Mouse (Mus musculus) common myeloid progenitor, adult 5-6 weeks (primary cell): ENCODE results near the gene Selenom. TPM values are rescaled to one million over a fixed set of nuclear protein-coding genes. Genes with fewer than 3 reads are reported as not detected.

Experiments used
- ATAC-seq: replicated peaks from 2 replicates; pipeline ENCODE4 v1.8.0; 2016; ENCODE audit warnings: low read depth, mild to moderate bottlenecking, moderate TSS enrichment, inconsistent platforms; ENCODE audit not compliant: poor library complexity, severe bottlenecking
- total RNA-seq: library from RNA; stranded (forward); fragments of 200-1000, 187-1606 nt; gene quantifications from 2 replicates; pipeline ENCODE4 v1.2.3, GENCODE M21; 2017

Selenom gene
- total RNA-seq, 1 experiment from 2014 or later: 3.2 TPM

- no peak for ATAC-seq
Measured at GRCm38 (mm10) chr11:3526979-3527738, 12.7 kb downstream of the Selenom start.

DNA sequence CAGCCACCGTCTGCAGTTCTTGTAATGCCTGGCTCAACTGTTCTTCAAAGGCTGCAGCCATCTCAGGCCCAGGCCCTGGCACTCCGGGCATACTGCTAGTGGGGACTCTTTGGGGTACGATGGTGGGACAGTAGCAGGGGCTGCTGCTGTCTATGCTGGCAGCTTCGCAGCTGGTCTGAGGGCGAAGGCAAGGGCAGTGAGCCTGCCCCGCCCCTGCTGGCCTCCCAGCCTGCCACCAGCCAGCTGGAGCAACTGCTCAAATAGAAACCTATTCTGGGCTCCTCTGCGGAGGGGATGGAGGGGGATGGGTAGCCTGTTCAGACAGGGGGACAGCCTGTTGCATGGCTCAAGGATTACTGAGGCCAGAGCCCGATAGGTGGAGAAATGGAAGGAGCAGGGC, 13.3 kb downstream of the Selenom start:
- ATAC-seq: no peak

DNA sequence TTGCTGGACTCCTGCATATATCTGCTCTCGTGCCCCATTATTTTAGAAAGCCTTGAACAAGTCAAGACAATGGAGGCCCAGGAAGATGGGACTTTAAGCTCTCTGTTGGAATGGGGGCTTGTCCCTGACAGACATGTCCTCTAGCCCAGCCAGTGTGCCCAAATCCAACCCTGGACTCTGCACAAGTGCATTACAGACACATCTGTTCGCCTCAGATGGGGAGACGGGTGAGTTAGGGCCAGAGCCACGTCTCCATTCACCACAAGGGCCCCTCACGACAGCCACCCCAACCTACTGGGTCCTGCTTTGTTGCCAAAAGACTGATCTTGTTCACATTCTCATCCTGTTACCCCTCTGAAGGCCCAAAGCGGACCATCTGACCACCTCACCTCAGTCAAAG, 13.7 kb downstream of the Selenom start:
- no peak for ATAC-seq

GRCm38 (mm10) chr11:3529476-3530252, 15.2 kb downstream of the Selenom start:
- ATAC-seq: no peak

- no peak for ATAC-seq
Measured at GRCm38 (mm10) chr11:3530731-3531130, 16.2 kb downstream of the Selenom start.

- ATAC-seq: no peak
Measured at GRCm38 (mm10) chr11:3531634-3532033, 17.1 kb downstream of the Selenom start.

DNA sequence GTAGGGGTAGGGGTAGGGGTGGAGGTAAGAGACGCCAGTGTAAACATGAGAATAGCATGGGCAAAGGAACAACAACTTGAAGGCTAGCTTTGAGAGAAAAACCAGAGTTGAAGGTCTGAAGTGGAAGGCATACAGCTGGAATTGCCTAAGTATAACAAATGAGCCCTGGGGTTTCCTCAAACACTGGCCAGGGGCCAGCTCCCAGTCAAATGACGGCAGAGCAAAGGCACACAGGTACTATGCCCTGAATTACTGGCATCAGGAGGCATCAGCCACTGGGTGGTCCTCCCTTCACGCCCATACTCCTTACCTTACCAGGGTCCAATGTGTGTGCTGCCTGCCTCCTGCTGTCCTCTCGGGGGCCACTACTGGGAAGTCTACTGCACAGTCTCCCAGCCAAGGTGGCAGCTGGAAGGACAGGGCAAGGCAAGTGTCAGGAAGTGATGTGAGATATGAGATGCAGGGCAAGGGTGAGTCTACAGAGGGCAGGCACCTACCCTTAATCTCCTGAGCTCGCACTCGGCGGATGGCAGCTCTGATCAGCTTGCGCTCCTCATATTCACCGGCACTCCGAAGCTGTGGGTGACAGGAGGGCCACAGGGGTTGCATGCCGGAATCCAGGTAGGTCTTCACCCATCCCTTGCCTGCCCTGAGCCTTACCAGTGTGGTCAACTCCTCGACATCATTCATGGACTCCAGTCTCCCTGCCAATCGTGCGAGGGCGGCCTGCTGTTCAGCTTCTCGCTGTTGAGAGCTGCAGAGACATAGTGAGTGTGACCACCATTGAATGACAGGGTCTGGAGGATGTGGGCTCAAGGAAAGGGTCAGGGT, 17.8 kb downstream of the Selenom start:
- ATAC-seq: no peak

DNA sequence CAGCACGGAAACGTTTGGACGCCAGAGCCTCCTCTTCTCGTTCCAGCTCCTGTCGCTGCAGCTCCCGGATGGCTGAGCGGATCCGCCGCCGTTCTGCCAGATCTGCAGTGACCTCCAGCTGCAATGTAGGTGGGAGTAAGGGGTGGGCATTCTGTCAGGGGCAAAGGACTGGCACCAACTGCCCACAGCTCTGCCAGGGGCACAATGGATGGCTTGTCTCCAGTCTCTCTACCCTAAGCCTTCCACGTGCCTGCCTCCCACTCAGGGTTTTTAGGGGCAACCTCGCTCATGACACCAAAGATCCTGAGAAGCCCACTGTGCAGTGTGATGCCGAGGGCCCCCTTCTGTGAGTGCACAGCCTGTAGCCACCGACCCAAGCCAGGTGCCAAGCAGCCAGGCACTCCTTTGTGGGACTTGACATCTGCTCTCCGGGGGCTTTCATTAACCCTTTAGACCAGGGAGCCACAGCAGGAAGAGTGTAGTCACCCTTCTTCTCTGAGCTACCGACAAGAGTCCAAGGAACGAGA, 19.0 kb downstream of the Selenom start:
- no peak for ATAC-seq

DNA sequence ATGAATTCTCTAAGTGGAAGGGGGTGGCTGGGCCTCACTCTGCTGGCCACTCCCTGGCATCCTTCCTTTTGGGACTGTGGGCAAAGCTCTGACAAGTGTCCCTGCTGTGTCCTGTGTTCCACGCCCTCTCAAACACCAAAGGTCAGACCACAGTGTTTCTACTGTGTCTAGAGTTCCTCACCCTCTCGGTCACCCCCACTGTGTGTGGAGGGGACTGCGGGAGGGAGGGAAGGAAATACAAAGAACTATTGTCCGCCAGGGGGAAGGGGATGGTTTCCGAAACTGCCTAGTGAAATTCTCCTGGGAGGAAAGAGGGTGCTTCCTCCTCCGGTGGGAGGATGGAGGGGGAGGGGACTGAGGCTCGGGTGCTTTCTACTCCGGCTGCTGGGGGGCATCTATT, 20.5 kb downstream of the Selenom start:
- peak; percentile 24 for ATAC-seq

DNA sequence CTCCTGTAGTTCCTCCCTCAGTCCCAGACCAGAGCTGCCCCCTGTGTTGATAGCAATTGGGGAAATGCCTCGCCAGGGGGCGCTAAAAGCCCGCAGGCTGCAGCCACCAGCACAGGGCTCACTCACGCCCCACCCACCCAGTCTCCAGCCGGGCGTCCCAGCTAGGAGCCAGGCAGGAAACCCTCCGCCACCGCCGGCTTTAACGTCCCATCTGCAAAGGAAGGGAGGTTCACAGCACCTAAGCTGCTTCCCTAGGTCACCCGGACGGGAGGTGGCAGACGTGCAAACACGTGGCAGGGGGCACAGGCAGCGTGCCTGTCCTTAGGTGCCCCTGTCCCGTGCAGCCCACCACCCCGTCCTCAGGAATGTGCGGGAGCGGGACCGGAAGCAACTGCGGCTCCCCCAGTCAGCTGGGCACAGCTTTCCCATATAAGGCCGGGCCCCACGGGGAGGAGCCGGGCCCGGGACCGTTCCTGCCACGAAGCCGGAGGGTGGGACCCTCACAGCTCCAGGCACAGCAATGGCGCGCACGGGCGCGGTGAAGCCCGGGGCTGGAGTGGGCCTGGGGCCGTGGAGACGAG, 21.0 kb downstream of the Selenom start:
- ATAC-seq: peak; percentile 76

GRCm38 (mm10) chr11:3536082-3536481, 21.6 kb downstream of the Selenom start:
- ATAC-seq: no peak

DNA sequence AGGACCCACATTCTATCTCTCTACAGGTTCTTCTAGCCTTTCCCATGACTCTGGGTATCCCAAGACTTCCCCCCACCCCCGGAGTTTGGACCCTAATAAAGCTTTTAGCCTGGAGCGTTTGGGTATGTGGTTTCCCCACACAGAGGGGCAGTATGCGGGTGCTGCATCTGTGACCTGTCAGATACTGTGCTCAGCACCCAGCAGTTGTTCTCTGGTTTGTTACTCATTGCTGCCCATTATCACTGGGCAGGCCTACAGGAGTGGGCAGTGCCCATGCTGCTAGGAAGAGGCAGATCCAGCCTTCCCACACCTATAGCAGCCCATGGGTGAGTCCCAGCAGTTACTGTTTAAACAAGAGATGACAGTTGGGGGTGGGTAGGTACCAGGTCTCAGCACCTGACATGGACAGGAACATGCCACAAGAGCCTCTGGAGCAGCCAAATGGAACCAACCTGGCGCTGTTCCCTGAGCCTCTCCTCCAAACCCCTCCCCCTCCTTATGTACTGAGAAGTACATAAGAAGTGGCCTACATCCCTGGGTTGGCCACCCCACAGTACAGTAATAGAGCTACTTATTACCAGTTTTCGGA, 22.4 kb downstream of the Selenom start:
- no peak for ATAC-seq

DNA sequence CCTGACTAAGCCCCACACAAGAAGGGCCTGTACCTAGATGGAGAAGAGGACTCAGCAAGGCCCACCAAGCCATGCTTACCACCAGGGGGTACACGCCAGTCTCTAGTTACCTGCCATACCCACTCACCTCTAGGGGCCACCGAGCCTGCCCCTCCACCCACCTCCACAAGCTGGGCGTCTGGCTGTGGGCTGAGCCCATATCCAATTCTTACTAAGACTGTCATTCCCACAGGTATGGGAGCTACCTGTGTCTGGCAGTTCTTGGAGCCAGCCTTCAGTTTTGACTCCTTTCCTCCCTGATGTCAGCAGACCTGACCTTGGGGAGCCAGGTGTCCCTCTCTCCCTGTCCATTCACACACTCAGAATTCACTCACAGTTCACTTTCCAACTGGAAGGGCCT, 23.2 kb downstream of the Selenom start:
- no peak for ATAC-seq

GRCm38 (mm10) chr11:3538341-3538740, 23.9 kb downstream of the Selenom start:
- no peak for ATAC-seq

DNA sequence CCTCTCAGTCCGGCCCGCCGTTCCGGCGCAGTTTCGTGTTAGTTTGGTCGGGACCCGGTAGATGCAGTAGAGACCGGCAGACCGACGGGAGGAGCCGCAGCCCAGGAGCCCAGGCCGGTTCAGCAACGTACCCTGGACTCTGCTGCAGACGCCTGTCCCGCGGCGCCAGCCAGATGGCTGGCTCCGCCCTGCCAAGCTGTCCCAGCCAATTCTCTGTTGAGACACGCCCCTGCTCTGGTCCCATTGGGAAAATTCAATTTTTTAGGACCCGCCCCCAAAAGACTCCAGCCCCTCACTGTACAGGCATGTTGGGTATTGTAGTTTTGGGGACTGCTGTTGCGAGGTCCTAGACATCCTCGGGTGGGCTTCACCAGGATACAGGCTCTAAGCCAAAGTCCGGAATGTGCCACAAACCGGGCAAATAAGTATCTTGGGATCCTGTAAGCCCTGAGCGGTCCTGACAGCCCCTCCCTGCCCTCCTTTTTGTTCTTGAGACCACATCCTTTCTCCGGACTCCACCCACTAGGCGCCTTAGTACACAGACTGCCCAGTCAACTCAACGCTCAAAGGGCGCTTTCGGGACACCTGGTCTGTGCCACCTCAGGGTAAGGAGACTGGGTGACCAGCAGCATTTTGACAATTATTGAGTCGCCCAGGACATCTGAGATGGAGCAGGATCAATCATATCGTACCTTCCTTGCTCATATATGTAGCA, 24.8 kb downstream of the Selenom start:
- peak; percentile 68 for ATAC-seq

- ATAC-seq: no peak
Measured at GRCm38 (mm10) chr11:3539826-3540196, 25.3 kb downstream of the Selenom start.

DNA sequence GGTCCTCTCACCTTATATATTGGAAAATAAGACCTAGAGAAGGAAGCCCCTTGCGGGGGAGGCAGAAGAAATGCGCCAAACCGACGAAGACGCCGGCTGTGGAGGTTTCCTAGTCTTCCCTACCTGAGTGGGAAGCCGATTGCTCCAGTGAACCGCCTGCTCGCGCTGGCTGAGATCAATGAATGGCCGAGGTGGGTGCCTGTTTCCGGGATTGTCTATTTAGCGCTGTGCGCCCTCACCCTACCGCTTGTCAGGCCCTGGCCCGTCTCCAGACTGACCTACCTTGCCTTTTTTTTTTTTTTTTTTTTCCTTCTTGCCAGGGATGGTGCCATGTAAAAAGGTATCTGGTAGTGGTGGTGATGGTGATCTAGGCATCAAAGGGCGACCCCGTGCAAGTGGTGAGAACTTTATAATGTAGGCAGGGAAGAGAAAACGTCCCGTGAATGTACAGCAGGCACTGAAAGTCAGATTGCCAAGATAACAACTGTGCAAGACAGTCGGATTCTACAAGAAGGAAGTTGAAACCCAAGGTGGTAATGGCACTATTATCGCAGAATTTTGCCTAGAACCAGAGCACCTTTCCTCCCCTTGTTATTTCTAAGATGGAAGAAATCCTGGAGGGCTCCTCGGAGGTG, 26.1 kb downstream of the Selenom start, which contains the start of gene Smtn:
TSS of gene Smtn (minus strand) at position 162 of the 635 bp plus-strand sequence.
- ATAC-seq: no peak

- ATAC-seq: no peak
Measured at GRCm38 (mm10) chr11:3541932-3542331, 27.4 kb downstream of the Selenom start.

- ATAC-seq: no peak
Measured at GRCm38 (mm10) chr11:3543001-3543400, 28.5 kb downstream of the Selenom start.
